Mouse (Mus musculus): ENCODE measurements at regions not wholly inside any gene's neighbourhood (a gene's known extent, or its start where the extent isn't known, plus 50 kb on each side); places are given as distances from the start of the nearest gene placed in this dataset.

GRCm38 (mm10) chr4:62799923-62800322 lies 165.4 kb upstream of the Zfp618 start:
- Histone ChIP-seq H3K27ac (ENCODE audit: low read length) (no peak overlapping the region), H3K36me3 (ENCODE audit: control insufficient read depth, insufficient read depth, low read length) (no peaks in the 10 kb centered on the region), H3K9ac (replicated peaks; ENCODE audit: low read depth, low read length) (no peak overlapping the region), H3K4me1 (ENCODE audit: control insufficient read depth, insufficient read depth, low read length) (no peaks in the 10 kb centered on the region), H3K4me3 (ENCODE audit: low read depth, low read length) (no peak overlapping the region), H3K27me3 (ENCODE audit: control insufficient read depth, insufficient read depth, low read length) (no peaks in the 10 kb centered on the region), H3K4me2 (replicated peaks; ENCODE audit: low read depth, low read length) (no peak overlapping the region), H3K9me3 (ENCODE audit: control insufficient read depth, low read depth, low read length) (no peaks in the 10 kb centered on the region)
- 77% methylated on average over 4 of the region's 4 CpGs for WGBS
- no peak for ATAC-seq (ENCODE audit: insufficient number of reproducible peaks, insufficient read depth, low FRiP score, low read depth)

DNA sequence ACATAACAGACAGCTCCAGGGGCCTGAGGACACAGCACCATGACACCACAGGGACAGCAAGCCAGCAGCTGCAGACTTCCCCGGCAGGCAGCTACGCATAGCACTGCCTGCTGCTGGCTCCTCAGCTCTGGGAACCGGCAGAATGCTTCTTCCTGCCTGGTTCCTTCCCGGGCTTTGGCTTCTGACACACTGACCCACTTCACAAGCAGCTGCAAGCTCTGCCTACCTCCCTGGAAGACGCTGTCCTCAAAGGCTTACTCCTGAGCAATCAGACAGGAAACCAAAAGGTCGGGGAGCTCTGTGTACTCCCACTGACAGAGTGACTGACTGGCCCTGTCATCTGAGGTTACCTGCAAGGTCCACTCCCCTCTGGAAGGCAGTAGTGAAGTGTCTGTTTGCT lies 159.5 kb upstream of the Zfp618 start:
- no peak overlapping the region for H3K27ac ChIP-seq (ENCODE audit: low read length)
- ATAC-seq (ENCODE audit: insufficient number of reproducible peaks, insufficient read depth, low FRiP score, low read depth): no peak
- 6% methylated on average over 6 of the region's 6 CpGs for WGBS

DNA sequence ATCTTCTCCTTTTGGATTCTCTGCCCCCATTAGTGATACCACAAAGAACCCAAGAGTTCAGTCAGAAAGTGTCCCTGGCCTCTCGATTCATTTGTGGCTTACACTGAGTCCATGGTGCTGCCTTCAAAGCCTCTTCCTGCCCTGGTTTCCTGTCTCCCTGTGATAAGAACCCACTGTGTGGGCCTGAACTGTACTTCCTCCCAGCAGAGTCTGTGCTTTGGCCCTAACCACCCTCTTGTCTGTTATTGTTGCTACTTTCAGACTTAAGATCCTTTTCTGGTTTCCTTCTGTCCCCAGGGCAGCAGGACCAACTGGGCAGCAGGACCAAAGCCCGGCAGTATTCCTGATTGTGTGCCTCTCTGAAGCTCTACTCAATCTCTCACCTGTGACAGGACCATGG lies 158.6 kb upstream of the Zfp618 start:
- Histone ChIP-seq H3K4me2 (replicated peaks; ENCODE audit: low read depth, low read length) (no peak overlapping the region), H3K9me3 (ENCODE audit: control insufficient read depth, low read depth, low read length) (no peaks in the 10 kb centered on the region), H3K4me1 (ENCODE audit: control insufficient read depth, insufficient read depth, low read length) (no peaks in the 10 kb centered on the region), H3K27ac (ENCODE audit: low read length) (no peak overlapping the region), H3K36me3 (ENCODE audit: control insufficient read depth, insufficient read depth, low read length) (no peaks in the 10 kb centered on the region), H3K9ac (replicated peaks; ENCODE audit: low read depth, low read length) (no peak overlapping the region), H3K4me3 (ENCODE audit: low read depth, low read length) (no peak overlapping the region), H3K27me3 (ENCODE audit: control insufficient read depth, insufficient read depth, low read length) (no peaks in the 10 kb centered on the region)
- no peak for ATAC-seq (ENCODE audit: insufficient number of reproducible peaks, insufficient read depth, low FRiP score, low read depth)
- 64% methylated on average over 2 of the region's 2 CpGs for WGBS

More for the DNA sequence above, 159.5 kb upstream of the Zfp618 start:
- Histone ChIP-seq H3K27me3 (ENCODE audit: control insufficient read depth, insufficient read depth, low read length) (no peaks in the 10 kb centered on the region), H3K9ac (replicated peaks; ENCODE audit: low read depth, low read length) (no peak overlapping the region), H3K4me1 (ENCODE audit: control insufficient read depth, insufficient read depth, low read length) (no peaks in the 10 kb centered on the region), H3K4me2 (replicated peaks; ENCODE audit: low read depth, low read length) (no peak overlapping the region), H3K9me3 (ENCODE audit: control insufficient read depth, low read depth, low read length) (no peaks in the 10 kb centered on the region), H3K4me3 (ENCODE audit: low read depth, low read length) (no peak overlapping the region), H3K36me3 (ENCODE audit: control insufficient read depth, insufficient read depth, low read length) (no peaks in the 10 kb centered on the region)

DNA sequence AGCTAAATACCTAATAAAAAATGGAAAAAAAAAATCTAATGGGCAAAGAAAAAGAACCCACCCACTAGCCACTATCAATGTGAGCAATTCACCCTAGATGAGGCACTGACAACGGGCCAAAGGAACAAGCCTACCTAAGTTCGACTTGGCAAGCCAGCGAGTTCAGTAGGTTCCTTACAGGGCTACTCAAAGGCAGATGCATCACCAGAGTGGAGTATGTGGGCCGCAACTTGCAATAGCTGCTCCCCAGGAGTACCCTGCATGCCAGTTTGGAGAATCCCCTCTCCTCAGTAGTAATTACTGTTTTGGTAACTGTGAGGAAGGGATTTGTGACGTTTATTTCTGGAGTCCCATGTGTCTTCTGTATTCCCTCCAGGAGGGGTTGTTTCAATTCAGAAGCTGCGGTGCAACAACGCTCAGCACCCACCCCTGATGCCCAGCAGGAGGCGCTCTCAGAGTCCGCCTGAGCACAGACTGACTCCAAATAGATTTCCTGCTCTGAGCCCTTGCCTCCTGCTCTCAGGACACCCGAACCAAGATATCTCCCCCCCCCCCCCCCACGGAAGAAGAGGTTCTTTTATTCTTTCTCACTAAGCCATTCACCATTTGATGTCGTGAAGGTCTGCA lies 157.3 kb upstream of the Zfp618 start:
- Histone ChIP-seq H3K9ac (replicated peaks; ENCODE audit: low read depth, low read length) (no peak overlapping the region), H3K27ac (ENCODE audit: low read length) (no peak overlapping the region), H3K4me1 (ENCODE audit: control insufficient read depth, insufficient read depth, low read length) (no peaks in the 10 kb centered on the region), H3K4me2 (replicated peaks; ENCODE audit: low read depth, low read length) (no peak overlapping the region), H3K36me3 (ENCODE audit: control insufficient read depth, insufficient read depth, low read length) (no peaks in the 10 kb centered on the region), H3K4me3 (ENCODE audit: low read depth, low read length) (no peak overlapping the region), H3K27me3 (ENCODE audit: control insufficient read depth, insufficient read depth, low read length) (no peaks in the 10 kb centered on the region), H3K9me3 (ENCODE audit: control insufficient read depth, low read depth, low read length) (no peaks in the 10 kb centered on the region)
- no peak for ATAC-seq (ENCODE audit: insufficient number of reproducible peaks, insufficient read depth, low FRiP score, low read depth)
- 62% methylated on average over 12 of the region's 12 CpGs for WGBS

DNA sequence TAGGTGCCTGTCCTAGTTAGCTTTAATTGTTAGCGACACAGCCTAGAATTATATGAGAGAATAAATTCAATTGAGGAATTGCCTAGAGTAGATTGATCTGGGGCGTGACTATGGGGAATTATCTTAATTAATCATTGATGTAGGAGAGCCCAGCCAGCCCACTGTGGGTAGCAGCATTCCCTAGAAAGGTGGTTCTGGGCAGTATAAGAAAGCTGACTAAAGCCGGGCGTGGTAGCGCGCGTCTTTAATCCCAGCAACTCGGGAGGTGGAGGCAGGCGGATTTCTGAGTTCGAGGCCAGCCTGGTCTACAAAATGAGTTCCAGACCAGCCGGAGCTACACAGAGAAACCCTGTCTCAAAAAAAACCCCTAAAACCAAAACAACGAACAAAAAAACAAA lies 156.8 kb upstream of the Zfp618 start:
- no peaks in the 10 kb centered on the region for H3K36me3 ChIP-seq (ENCODE audit: control insufficient read depth, insufficient read depth, low read length)
- H3K4me3 ChIP-seq (ENCODE audit: low read depth, low read length): no peak overlapping the region
- ATAC-seq (ENCODE audit: insufficient number of reproducible peaks, insufficient read depth, low FRiP score, low read depth): no peak
- no peaks in the 10 kb centered on the region for H3K4me1 ChIP-seq (ENCODE audit: control insufficient read depth, insufficient read depth, low read length)
- H3K9me3 ChIP-seq (ENCODE audit: control insufficient read depth, low read depth, low read length): no peaks in the 10 kb centered on the region
- no peak overlapping the region for H3K4me2 ChIP-seq (replicated peaks; ENCODE audit: low read depth, low read length)
- no peak overlapping the region for H3K27ac ChIP-seq (ENCODE audit: low read length)
- H3K9ac ChIP-seq (replicated peaks; ENCODE audit: low read depth, low read length): no peak overlapping the region
- WGBS: 93% methylated on average over 12 of the region's 12 CpGs
- no peaks in the 10 kb centered on the region for H3K27me3 ChIP-seq (ENCODE audit: control insufficient read depth, insufficient read depth, low read length)

DNA sequence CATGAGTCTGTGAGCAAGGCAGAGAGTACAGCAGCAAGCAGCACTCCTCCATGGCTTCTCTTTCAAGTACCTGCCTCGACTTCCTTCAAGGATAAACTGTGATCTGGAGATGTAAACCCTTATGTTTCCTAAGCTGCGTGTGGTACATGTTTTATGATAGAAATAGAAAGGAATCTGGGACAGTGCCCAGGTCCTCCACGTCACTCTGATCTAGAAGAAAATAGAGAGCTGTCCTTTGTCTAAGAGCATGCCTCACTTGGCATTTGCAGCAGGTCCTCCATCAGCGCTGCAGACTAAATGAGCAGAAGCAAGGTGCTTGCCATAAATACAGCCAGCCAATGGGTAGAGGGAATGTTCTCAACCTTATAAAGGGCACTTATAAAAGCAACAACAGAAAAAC lies 156.3 kb upstream of the Zfp618 start:
- no peak overlapping the region for H3K27ac ChIP-seq (ENCODE audit: low read length)
- 80% methylated on average over 4 of the region's 4 CpGs for WGBS
- no peak for ATAC-seq (ENCODE audit: insufficient number of reproducible peaks, insufficient read depth, low FRiP score, low read depth)

GRCm38 (mm10) chr4:62819889-62820288 lies 145.5 kb upstream of the Zfp618 start:
- no peak for ATAC-seq (ENCODE audit: insufficient number of reproducible peaks, insufficient read depth, low FRiP score, low read depth)
- 88% methylated on average over 2 of the region's 2 CpGs for WGBS

More for the DNA sequence above, 156.3 kb upstream of the Zfp618 start:
- Histone ChIP-seq H3K9ac (replicated peaks; ENCODE audit: low read depth, low read length) (no peak overlapping the region), H3K4me3 (ENCODE audit: low read depth, low read length) (no peak overlapping the region), H3K9me3 (ENCODE audit: control insufficient read depth, low read depth, low read length) (no peaks in the 10 kb centered on the region), H3K36me3 (ENCODE audit: control insufficient read depth, insufficient read depth, low read length) (no peaks in the 10 kb centered on the region), H3K27me3 (ENCODE audit: control insufficient read depth, insufficient read depth, low read length) (no peaks in the 10 kb centered on the region), H3K4me1 (ENCODE audit: control insufficient read depth, insufficient read depth, low read length) (no peaks in the 10 kb centered on the region), H3K4me2 (replicated peaks; ENCODE audit: low read depth, low read length) (no peak overlapping the region)

DNA sequence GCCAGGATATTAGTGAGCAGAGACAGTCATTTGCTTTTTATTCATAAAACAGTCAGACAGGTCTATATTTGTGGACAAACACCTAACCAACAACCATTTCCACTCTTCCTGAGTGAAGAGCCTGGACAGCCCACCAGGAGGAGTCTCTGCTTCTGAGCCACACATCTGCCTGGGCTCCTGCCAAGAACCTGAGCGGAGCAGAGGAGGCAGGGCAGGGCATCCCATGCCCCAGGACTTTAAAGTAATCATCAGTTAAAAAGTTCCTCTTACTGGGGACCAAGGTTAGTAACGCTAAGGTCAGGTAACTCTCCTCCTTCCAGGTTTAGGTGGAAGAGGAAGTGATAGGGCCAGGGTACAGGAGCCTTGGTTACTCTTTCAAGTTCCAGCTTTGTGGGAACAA lies 144.1 kb upstream of the Zfp618 start:
- Histone ChIP-seq H3K27ac (ENCODE audit: low read length) (no peak overlapping the region), H3K36me3 (ENCODE audit: control insufficient read depth, insufficient read depth, low read length) (no peaks in the 10 kb centered on the region), H3K4me3 (ENCODE audit: low read depth, low read length) (no peak overlapping the region), H3K9ac (replicated peaks; ENCODE audit: low read depth, low read length) (no peak overlapping the region), H3K27me3 (ENCODE audit: control insufficient read depth, insufficient read depth, low read length) (no peaks in the 10 kb centered on the region), H3K9me3 (ENCODE audit: control insufficient read depth, low read depth, low read length) (no peaks in the 10 kb centered on the region), H3K4me1 (ENCODE audit: control insufficient read depth, insufficient read depth, low read length) (no peaks in the 10 kb centered on the region), H3K4me2 (replicated peaks; ENCODE audit: low read depth, low read length) (no peak overlapping the region)
- ATAC-seq (ENCODE audit: insufficient number of reproducible peaks, insufficient read depth, low FRiP score, low read depth): no peak
- WGBS: 46% methylated on average over 2 of the region's 2 CpGs

More at GRCm38 (mm10) chr4:62819889-62820288, 145.5 kb upstream of the Zfp618 start:
- H3K27me3 ChIP-seq (ENCODE audit: control insufficient read depth, insufficient read depth, low read length): no peaks in the 10 kb centered on the region
- H3K4me1 ChIP-seq (ENCODE audit: control insufficient read depth, insufficient read depth, low read length): no peaks in the 10 kb centered on the region
- H3K36me3 ChIP-seq (ENCODE audit: control insufficient read depth, insufficient read depth, low read length): no peaks in the 10 kb centered on the region
- no peaks in the 10 kb centered on the region for H3K9me3 ChIP-seq (ENCODE audit: control insufficient read depth, low read depth, low read length)
- H3K9ac ChIP-seq (replicated peaks; ENCODE audit: low read depth, low read length): no peak overlapping the region
- no peak overlapping the region for H3K4me3 ChIP-seq (ENCODE audit: low read depth, low read length)
- no peak overlapping the region for H3K27ac ChIP-seq (ENCODE audit: low read length)
- no peak overlapping the region for H3K4me2 ChIP-seq (replicated peaks; ENCODE audit: low read depth, low read length)

GRCm38 (mm10) chr4:62822568-62822967 lies 142.8 kb upstream of the Zfp618 start:
- no peaks in the 10 kb centered on the region for H3K36me3 ChIP-seq (ENCODE audit: control insufficient read depth, insufficient read depth, low read length)
- H3K9me3 ChIP-seq (ENCODE audit: control insufficient read depth, low read depth, low read length): no peaks in the 10 kb centered on the region
- no peak overlapping the region for H3K9ac ChIP-seq (replicated peaks; ENCODE audit: low read depth, low read length)
- no peak for ATAC-seq (ENCODE audit: insufficient number of reproducible peaks, insufficient read depth, low FRiP score, low read depth)
- no peak overlapping the region for H3K27ac ChIP-seq (ENCODE audit: low read length)
- 40% methylated on average over 7 of the region's 7 CpGs for WGBS
- H3K4me2 ChIP-seq (replicated peaks; ENCODE audit: low read depth, low read length): no peak overlapping the region
- H3K4me3 ChIP-seq (ENCODE audit: low read depth, low read length): no peak overlapping the region
- no peaks in the 10 kb centered on the region for H3K27me3 ChIP-seq (ENCODE audit: control insufficient read depth, insufficient read depth, low read length)
- H3K4me1 ChIP-seq (ENCODE audit: control insufficient read depth, insufficient read depth, low read length): no peaks in the 10 kb centered on the region
